Mouse (Mus musculus) heart, adult 9 months (tissue): ENCODE results near the gene Ttll5.

Experiments
- DNase-seq, 2 experiments: peaks; one replicate each; pipeline ENCODE4 v3.0.0; 2022; ENCODE audit warnings: low spot score in 2 of 2

The Ttll5 gene

GRCm38 (mm10) chr12:85824438-85825264 lies at the start of gene Ttll5, which contains the start of gene Erg28:
Gene Ttll5 (plus strand): TSS chr12:85824659.
Gene Erg28 (minus strand): TSS chr12:85824550.
- DNase-seq, result peak; percentile 96

DNA sequence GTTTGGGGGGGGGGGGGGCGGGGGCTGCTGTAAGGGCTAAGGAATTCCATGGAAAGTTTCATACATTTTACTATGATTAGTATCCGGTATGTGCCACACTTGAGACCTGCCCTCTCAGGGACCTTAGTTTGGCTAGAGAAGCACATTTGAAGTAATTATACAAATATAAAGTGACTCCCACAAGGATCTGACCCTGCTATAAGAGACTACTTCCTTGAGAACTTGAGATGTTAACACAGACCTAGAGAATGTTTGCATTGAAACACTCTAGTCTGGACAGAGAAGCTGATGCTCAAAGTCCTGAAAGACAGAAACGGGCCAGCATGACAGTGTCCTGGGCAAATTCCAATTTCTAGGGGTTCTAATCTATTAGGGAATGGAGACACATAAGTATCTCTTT lies 45.5 kb upstream of the Ttll5 start:
- no peak for DNase-seq

GRCm38 (mm10) chr12:85779707-85780106 lies 44.8 kb upstream of the Ttll5 start:
- DNase-seq, result no peak

DNA sequence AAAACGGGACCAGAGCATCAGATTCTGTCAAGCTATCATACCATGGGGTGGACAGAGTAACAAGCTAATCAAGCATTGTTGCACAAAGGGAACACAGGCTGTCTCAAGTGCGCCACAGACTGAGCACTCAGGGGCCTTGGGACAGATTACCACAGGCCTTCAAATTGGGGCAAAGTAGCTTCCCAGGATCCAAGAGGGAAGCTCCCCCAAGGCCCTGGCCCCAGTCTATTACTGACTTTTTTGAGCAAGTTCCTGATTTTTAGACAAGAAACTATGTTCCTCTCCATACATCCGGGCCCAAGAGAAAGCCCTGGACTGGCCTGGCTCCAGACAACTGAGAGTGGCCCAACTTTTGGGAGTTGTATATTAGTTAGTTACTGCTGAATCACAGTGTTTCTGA lies 42.9 kb upstream of the Ttll5 start:
- DNase-seq, result no peak

GRCm38 (mm10) chr12:85784916-85785815 lies 39.3 kb upstream of the Ttll5 start:
- DNase-seq, result peak; percentile 31 to 57

DNA sequence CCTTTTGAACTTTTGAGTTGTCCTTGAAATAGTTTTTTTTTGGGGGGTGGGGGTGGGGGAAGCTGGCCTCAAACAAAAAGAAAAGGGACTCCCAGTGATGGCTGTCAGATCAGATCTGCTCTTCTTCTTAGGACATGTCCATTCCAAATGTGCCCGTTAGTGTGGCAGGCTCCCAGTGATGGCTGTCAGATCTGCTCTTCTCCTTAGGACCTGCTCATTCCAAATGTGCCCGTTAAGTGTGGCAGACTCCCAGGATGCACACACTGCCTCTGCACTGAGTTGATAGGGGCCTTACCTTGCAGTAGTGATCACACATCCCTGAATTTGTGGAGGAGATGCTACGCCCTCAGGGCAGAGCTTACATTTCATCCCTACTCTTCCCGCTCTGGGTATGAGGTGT lies 32.3 kb upstream of the Ttll5 start:
- DNase-seq, result no peak

GRCm38 (mm10) chr12:85792821-85793346 lies 31.6 kb upstream of the Ttll5 start:
- DNase-seq, result peak; percentile 55 to 58

GRCm38 (mm10) chr12:85794094-85794493 lies 30.4 kb upstream of the Ttll5 start:
- DNase-seq, result no peak

- no peak for DNase-seq
These were observed 28.9 kb upstream of the Ttll5 start for GRCm38 (mm10) chr12:85795551-85795950.

DNA sequence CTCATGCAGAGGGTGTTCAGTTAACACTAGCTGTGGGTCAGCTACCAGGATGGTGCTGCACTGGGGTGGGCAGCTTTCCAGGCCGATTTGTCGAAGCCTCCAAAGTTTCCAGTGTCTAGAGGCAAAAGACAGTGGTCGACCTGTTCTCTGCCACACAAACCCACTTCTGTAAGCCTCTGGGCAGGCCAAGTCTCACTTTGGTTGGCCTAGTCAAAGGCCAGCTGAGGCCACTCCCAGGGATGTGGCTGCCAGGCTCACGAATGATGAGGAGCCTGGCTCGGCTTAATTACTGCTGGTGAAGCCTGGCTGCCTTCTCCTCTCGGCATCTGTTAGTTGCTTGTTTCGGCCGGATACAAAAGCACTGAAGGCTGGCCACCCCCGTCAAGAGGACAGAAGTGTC lies 24.4 kb upstream of the Ttll5 start:
- DNase-seq, result no peak

GRCm38 (mm10) chr12:85809726-85810125 lies 14.7 kb upstream of the Ttll5 start:
- no peak for DNase-seq

GRCm38 (mm10) chr12:85810959-85811358 lies 13.5 kb upstream of the Ttll5 start:
- no peak for DNase-seq

DNA sequence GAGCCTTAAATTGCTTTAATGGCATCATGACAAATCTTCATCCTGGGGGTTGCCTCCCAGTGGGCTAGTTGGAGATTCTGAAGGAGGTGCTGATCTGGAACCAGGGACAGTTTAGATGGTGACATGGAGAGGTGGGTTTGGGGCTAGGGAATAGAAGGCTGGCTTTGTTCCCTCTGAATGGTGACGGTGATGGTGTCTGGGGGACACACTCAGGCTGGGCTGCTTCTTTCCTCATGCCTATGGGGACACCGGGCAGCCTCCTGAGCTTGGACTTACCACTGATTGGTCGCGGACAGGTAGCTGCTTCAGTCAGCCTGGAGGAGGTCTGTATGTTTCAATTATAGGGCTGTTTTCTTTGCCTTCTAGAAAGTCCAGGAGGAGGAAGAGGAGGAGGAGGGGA lies 12.8 kb upstream of the Ttll5 start:
- DNase-seq, result no peak

DNA sequence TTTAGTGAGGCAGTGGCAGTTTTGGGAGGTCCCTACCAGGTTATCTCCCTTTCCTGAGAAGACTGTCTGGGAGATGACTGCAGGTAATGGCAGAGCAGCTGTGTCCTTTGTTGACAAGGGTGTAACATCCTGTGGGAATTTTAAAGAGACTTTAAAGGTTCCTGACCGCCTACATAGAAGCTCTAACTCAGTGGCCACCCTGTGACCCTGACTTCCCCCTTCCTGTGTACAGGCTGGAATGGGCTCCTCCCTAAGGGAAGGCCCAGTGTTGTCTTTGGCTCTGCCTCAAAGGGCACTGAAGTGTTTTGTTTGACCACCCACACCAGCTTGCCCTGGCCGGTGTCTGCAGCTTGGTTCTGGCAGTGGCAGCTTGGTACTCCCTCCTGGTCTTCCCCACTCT lies 10.9 kb upstream of the Ttll5 start:
- DNase-seq, result peak; percentile 68 to 87

DNA sequence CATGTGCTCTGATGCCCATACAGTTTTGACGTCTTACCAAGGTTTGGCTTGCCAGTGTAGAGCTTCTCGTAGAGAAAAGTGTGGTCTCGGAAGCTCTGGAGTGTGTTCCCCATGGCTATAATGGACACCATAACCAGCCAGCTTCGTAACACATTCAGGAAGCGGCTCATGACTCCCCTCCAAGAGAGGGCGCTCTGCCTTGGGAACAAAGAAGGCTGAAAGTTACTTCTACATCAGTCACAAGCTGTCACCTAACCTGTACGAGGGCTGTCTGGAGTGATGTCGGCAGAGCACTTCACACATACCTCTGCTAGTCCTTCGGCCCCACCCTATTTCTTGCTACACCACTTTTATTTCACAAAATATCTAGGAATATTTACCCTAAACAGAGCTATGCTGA lies 2.4 kb upstream of the Ttll5 start:
- no peak for DNase-seq

GRCm38 (mm10) chr12:85825361-85825760 lies 902 bp downstream of the Ttll5 start:
- DNase-seq, result no peak

- DNase-seq, result no peak
These were observed 1.4 kb downstream of the Ttll5 start for GRCm38 (mm10) chr12:85825822-85826221.

DNA sequence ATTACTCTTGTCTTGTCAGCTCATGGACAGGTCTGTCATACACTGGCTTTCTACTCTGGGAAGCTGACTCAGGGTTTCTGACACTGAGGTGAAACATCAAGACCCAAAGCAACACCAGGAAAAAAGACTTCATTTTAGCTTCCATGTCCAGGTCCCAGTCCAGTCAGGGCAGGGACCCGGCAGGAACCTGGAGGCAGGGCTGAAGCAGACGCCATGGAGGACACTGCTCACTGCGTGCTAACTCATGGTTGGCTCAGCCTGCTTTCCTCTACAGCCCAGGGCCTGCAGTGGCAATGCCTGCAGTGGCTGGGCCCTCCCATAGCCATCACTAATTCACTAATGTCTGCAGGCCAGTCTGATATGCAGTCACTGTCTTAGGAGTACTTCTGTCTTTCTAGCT lies 4.4 kb downstream of the Ttll5 start:
- no peak for DNase-seq

DNA sequence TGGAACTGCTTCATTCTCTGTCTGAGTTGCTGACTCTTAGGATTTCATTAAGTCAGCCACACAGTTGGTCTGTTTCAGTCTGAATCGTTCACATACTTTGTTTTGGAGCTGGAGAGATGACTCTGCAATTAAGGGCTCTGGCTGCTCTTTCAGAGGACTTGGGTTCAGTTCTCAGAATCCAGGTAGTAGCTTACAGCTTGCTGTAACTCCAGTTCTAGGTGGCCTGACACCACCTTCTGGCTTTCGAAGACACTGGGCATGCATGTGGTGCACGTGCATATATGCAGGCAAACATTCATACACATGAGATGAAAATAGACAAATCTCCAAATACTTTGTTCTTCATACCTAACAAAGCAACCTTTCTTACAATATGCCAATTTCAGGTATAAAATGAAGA lies 5.4 kb downstream of the Ttll5 start:
- DNase-seq, result no peak

DNA sequence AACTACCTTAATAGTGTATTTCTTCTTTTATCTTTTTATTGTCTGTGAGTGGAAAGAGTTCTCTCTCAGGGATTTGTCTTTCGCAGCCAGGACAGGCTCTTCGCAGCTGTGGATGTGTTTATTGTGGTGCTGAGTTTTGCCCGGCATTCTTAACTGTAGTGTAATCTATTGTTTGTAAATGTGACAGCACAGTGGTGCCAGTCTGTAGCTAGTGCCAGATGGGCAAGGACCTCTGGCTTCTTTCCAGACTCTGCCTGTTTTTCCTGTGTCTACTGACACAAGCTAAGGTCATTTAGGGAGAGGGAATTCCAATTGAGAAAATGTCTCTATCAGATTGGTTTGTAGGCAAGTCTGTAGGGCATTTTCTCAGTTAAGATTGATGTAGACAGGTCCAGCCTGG lies 6.2 kb downstream of the Ttll5 start:
- peak; percentile 15 to 46 for DNase-seq

GRCm38 (mm10) chr12:85834543-85834942 lies 10.1 kb downstream of the Ttll5 start:
- DNase-seq, result no peak

DNA sequence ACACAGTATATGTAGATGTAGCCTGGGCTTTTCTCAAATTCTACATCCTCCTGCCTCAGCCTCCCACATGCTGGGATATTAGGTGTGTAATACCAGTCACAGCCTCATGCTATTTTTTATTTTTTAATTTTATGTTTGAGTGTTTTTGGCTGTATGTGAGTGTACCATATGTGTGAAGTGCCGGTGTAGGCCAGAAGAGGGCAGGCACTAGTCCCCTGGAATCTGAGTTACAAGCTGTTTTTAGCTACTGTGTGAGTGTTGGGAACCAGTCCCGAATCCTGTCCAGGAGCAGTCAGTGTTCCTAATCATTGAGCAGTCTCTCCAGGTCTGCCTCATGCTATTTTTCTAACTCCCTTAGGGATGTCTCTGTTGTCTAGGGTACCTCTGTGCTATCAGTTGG lies 13.3 kb downstream of the Ttll5 start:
- DNase-seq, result no peak
